Mouse (Mus musculus): ENCODE measurements at regions not wholly inside any gene's neighbourhood (a gene's known extent, or its start where the extent isn't known, plus 50 kb on each side); places are given as distances from the start of the nearest gene placed in this dataset.

DNA sequence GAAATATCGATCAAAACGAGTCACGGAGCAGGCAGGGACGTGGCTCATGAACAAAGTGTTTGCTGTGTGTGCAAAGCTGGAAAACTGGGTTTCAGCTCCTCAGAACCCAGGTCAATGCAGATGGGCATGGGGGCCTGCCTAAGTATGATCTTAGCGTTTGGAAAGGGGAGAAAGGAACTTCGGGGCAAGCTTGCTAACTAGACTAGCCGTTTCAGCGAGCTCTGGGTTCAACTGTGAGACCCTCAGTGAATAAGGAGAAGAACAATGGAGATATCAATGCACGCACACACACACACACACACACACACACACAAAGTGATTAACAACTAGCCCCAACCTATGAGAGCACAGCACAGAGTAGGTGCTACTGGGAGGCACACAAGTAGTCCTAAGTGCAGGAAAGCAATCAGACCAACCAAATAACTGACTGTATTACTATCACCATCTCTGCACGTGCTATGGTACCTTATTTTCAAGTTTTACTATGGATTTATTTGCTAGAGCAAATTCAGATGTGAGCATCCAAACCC, 64.3 kb upstream of the Klf3 start:
- DNase-seq (ENCODE audit: low read depth, low spot score), result no peak

DNA sequence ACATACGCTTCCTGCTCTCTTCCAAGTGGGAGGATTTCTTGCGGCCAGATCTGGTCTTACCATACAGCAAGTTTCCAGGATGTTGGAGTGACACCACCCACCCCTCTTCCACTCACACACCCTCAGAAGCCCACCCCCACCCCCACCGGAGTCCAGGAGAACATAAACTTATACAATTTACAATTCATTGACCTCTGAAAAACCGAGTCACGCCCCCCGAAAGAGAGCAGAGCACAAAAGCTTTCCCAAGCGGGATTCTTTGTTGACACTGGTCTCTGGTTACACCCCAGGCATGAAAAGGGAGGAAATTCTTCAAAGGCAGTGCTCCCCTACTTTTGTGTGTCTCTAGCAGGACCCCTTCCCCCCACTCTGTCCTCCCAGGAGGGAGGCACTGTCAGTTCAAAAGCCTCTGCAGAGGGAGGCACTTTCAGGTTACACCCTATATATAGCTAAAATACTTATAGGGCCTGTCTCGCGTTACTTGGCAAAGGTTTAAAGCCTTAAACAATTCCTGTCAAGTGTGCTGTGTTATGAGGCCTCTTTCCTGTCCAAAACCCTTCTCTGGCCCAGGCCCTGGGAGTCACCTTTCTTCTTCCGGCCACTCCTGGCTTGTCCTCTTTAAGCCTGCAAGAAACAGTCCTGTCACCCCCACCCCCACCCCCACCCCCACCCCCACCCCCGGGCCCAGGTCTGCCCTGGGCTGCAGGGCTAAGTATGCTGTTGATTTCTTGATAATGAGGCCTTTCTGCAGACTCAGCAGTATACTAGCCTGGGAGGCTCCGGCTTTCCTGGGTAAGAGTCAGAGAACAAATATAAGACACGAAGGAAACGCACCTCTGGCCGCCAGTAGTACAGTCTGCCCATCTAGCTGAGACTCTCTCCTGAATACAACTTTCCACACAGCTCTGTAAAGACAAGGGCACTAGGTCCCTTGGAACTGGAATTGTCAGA, 63.6 kb upstream of the Klf3 start:
- DNase-seq (ENCODE audit: low read depth, low spot score), result peak; percentile 41

DNA sequence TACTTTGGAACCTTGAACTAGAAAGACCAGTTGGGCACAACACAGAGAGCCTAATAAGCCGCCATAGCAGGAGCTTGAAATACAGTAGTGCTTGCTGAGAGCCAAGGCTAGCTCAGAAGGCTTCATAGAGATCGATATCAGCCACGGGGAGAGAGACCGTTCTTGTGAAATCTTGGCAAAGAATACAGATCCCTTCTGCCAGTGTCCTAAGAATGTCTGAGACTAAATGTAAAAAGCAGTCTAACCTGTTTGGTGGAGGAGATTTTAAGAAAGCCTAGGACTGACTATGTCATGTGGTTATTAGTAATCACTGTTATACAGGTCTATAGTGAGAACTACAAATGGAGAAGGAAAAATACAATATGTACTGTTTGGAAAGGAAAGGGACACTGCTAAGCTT, 59.1 kb upstream of the Klf3 start:
- DNase-seq (ENCODE audit: low read depth, low spot score), result no peak

DNA sequence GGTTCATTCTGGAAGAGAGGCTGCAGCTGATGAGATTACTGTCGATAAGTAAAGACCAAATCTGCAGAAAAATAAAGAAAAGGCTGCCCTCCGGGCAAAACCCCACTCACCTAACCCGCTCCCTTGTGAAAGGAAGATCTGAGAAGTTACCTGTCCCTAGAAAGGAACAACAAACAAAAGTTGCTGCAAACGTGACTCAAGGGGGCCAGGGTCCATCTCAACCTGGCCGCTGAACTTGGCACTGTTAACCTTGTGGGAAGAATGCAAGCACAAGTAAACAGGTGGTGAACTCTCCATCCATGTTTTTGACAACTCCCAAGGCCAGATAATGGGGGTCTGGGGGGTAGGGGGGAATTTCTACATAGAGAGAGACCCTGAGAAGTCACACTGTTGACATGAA, 58.7 kb upstream of the Klf3 start:
- DNase-seq (ENCODE audit: low read depth, low spot score), result no peak

DNA sequence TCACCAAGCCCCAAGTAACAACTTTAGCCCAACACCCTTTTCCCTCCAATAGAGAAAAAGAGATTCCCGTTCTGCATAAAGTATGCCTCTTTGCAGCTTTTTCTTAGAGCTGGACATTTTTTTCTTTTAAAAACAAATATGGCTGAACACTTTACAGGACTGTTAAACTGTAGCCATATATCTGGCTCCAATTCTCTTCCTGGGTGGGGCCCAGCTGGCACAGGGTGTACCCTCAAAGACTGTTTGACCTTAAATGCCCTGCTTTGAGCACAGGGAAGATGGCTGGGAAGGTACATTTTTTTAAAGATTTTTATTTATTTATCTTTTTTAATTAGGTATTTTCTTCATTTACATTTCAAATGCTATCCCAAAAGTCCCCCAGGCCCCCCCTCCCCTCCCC, 55.7 kb upstream of the Klf3 start:
- no peak for DNase-seq (ENCODE audit: low read depth, low spot score)

DNA sequence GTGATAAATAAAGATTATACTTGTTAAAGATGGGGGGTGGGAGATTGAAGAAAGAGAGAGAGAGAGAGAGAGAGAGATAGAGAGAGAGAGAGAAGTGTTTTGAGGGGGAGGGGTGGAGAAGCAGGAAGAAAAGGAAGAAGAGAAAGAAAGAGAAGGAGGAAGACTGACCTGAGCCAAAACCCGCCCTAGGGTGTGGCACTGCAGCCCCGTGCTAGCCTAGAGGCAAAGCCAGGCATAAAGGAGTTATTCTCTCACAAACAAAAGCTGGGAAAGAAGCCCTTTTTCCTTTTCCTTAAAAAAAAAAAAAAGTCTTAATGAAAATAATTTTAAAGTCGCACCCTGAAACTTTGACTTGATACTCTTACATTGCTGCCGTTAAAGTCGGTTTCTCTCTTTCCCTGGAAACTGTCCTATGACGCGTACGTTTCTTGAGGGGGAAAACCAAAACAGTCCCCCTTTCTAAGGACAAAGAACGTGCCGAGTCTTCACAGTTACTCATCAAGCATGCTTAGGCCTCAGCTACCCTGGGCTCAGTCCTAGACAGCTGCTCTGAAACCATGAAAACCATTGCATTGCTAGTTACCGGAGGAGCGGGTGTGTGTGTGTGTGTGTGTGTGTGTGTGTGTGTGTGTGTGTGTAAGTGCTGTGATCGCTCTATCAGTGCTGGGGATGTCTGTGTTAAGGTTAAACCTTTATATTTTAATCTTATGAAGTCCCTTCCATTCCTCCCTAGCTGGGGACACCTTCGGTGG, 53.6 kb upstream of the Klf3 start:
- no peak for DNase-seq (ENCODE audit: low read depth, low spot score)

DNA sequence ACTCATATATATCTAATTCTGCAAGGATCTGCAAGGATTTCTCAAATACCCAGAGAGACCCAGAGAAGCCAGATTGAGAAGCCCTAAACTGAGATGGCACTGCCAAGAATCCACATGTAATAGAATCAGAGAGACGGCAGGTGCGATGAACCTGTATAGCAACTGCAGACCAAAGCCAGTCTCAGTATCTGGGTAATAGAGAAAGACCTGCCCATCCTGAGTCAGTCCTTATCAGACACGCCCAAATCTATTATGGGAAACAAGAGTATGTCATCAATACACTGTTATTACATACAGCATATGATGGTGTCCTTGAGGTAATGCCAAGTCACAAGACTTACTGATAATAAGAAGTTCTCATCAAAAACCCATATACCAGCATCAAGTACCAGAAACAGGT, 52.8 kb upstream of the Klf3 start:
- no peak for DNase-seq (ENCODE audit: low read depth, low spot score)

DNA sequence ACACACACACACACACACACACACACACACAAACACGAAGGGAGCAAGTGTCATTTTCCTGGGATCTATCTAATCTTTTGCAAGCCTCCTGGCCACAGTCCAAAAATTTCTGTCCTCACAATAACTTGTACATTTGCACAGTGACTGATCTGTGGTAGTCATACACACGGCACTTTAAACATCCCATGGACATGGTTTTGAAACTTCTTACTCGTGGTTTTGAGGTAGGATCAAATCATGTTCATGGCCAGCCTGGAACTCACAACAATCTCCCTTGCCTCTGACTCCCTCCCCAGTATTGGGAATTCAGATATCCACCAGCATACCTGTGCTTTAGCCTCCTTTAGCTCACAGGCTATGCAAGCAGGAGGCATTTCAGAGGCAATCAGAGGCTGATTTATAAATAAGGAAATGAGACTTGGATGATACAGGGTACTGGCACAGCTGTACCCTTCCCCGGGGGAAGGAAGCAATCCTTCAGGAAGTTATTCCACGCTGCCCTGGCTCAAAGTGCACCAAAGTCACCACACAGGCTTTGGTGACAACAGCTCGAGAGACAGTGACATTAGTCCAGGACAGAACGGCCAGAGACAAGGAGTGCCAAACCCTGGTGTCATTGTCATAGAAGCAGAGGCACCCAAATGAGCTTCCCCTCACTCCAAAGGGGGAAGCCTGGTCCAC, 52.1 kb upstream of the Klf3 start:
- DNase-seq (ENCODE audit: low read depth, low spot score), result no peak

DNA sequence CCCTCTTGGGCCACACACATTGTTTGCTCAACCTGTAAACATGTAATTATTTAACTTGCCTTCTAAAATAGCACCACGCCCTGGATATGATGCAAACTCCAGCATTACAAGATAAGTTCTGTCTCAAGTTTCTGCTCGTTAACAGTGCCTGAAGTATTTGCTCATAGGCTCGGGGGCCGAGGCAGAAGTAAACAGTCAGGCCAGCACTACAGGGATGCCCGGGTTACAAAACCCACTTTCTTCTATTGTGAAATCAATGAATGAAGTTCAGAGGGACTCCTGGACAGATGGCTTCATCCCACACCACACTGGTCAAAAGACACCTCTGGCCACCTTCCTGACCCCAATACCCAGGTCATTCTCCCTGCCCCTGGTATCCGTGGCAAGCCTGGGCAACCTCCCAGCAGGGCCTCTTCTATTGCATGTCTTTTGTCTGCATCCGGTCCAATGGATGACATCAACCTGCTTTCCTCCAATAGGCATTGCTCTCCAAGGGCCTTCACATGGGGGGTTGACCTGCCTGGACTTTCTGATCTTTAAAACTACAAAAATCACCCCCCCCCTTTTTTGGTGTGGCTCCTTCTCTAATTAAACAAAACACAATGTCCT, 49.9 kb upstream of the Klf3 start:
- DNase-seq (ENCODE audit: low read depth, low spot score), result no peak

Data from embryo, embryonic 11.5 days (tissue).